Mouse (Mus musculus) erythroblast, embryonic 14.5 days (primary cell): ENCODE data around the gene Erc2. TPM values are rescaled to one million over a fixed set of nuclear protein-coding genes. Genes with fewer than 3 reads are reported as not detected.

Experiments
- H3K27me3 ChIP-seq: 2 replicates; pipeline ENCODE4 v1.6.1; 2012; ENCODE audit warnings: inconsistent platforms; ENCODE audit not compliant: control insufficient read depth
- H3K36me3 ChIP-seq: 2 replicates; pipeline ENCODE4 v1.6.1; 2012; ENCODE audit warnings: mild to moderate bottlenecking, inconsistent platforms; ENCODE audit not compliant: control insufficient read depth
- H3K4me1 ChIP-seq: 2 replicates; pipeline ENCODE4 v1.6.1; 2012; ENCODE audit warnings: inconsistent platforms; ENCODE audit not compliant: control insufficient read depth
- H3K4me3 ChIP-seq: replicated peaks from 2 replicates; pipeline ENCODE3; 2012; ENCODE audit warnings: moderate library complexity, mild to moderate bottlenecking, inconsistent platforms
- H3K9me3 ChIP-seq: 2 replicates; pipeline ENCODE4 v1.6.1; 2012; ENCODE audit warnings: low read length, inconsistent platforms, mixed read lengths; ENCODE audit not compliant: control insufficient read depth
- GATA1 ChIP-seq: IDR thresholded peaks from 2 replicates; pipeline ENCODE4 v1.6.1; 2012; ENCODE audit warnings: low read length, inconsistent platforms, mixed read lengths
- TAL1 ChIP-seq: IDR thresholded peaks from 3 replicates; pipeline ENCODE4 v1.6.1; 2012; ENCODE audit warnings: low read length, inconsistent platforms, mixed read lengths
- polyA plus RNA-seq: library from polyadenylated mRNA; stranded (reverse); fragments of >175 nt; gene quantifications from 2 replicates; pipeline ENCODE4 v1.2.3, GENCODE M21; 2012

Gene Erc2
- polyA plus RNA-seq, 1 experiment = not detected

DNA sequence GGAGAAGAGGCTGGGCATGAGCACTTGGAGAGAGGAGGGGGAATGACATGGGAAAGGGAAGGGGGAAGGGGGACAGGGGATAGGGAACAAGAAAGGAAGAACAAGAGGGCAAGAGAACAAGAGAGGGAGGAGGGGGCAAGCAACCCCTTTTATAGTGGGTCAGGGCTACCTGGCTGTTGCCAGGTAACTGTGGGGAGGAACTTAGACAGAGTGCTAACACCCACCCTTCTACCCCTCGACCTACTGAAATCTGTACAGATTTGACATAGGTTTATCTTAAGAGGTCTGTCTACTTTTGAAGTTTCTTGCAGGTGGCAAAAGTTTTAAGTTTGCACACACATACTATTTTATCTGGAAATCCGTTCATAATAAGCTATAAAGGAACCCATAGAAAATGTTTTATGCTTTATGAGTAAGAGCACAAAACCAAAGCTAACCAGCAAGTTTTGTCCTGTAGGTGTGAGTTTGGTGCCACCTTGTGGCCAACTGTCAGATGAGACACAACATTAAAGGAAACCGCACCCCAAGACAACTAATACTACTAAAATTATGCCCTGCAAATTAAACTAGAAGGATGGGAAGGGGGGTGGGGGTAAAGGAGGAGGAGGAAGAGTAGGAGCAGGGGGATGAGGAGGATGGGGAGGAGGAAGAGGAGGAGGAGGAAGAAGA, 119.2 kb downstream of the Erc2 start:
- Histone ChIP-seq H3K4me3 (no peak overlapping the region), H3K36me3 (no peaks in the 10 kb centered on the region), H3K9me3 (no peaks in the 10 kb centered on the region), H3K27me3 (no peaks in the 10 kb centered on the region), H3K4me1 (no peaks in the 10 kb centered on the region)
- TF ChIP-seq GATA1 (no peak), TAL1 (no peak)

GRCm38 (mm10) chr14:27754340-27754739, 132.1 kb downstream of the Erc2 start:
- H3K36me3 ChIP-seq = no peaks in the 10 kb centered on the region
- no peaks in the 10 kb centered on the region for H3K9me3 ChIP-seq
- no peaks in the 10 kb centered on the region for H3K27me3 ChIP-seq
- H3K4me3 ChIP-seq = no peak overlapping the region
- TF ChIP-seq TAL1 (no peak), GATA1 (no peak)
- H3K4me1 ChIP-seq = no peaks in the 10 kb centered on the region

GRCm38 (mm10) chr14:27756901-27757300, 134.7 kb downstream of the Erc2 start:
- no peaks in the 10 kb centered on the region for H3K9me3 ChIP-seq
- H3K4me3 ChIP-seq = no peak overlapping the region
- TF ChIP-seq GATA1 (no peak), TAL1 (no peak)
- H3K36me3 ChIP-seq = no peaks in the 10 kb centered on the region
- no peaks in the 10 kb centered on the region for H3K4me1 ChIP-seq
- no peaks in the 10 kb centered on the region for H3K27me3 ChIP-seq

GRCm38 (mm10) chr14:27758230-27758629, 136.0 kb downstream of the Erc2 start:
- no peaks in the 10 kb centered on the region for H3K27me3 ChIP-seq
- no peaks in the 10 kb centered on the region for H3K4me1 ChIP-seq
- TF ChIP-seq GATA1 (no peak), TAL1 (no peak)
- no peak overlapping the region for H3K4me3 ChIP-seq
- H3K9me3 ChIP-seq = no peaks in the 10 kb centered on the region
- no peaks in the 10 kb centered on the region for H3K36me3 ChIP-seq

DNA sequence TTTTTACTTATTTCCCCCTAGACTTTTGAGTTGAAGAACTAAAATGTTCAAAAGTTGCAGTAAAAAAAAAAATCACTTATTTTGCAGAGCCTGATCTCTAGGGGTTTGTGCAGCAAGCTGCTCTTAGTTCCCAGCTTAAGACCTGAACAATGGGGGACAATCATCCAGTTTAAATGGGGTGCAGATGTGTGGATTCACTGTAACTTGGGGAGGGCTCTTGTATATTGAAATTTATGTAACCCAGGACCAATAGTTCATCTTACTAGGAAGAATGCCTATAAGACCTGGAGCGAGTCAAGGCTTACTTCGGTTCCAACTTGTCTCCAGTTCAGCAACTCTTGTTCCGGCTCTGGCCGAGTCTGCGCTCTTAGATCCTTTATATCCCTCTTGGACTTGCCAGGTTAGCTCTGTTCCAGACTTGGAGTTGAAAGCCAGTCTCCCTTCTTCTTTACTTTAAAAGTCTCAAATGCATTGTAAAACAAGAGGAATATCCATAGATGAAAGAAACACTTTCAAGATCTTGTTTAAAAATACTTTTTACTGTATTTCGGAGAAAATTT, 136.9 kb downstream of the Erc2 start:
- TF ChIP-seq TAL1 (no peak), GATA1 (no peak)
- no peaks in the 10 kb centered on the region for H3K4me1 ChIP-seq
- no peaks in the 10 kb centered on the region for H3K36me3 ChIP-seq
- H3K27me3 ChIP-seq = no peaks in the 10 kb centered on the region
- H3K4me3 ChIP-seq = no peak overlapping the region
- no peaks in the 10 kb centered on the region for H3K9me3 ChIP-seq

DNA sequence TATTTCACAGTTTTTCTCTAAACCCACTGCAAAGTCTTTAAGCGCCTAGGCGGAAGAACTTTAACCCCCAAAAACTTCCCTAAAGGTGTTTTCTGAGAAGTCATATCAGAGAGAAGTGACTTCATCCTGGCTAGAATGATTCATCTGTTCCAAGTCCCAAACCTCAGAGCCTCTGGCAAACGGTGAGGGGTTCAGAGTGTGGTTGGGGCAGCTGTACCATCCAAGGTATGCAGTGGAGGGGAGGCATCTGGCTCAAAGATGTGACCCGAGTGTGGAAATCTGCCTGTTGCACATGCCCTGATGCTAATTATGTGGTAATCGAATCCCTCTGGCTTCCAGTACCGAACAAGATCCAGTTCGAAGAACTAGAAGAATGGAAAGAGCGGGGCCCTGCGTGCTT, 137.8 kb downstream of the Erc2 start:
- no peak for TF ChIP-seq TAL1
- TF ChIP-seq GATA1 = no peak
- Histone ChIP-seq H3K9me3 (no peaks in the 10 kb centered on the region), H3K36me3 (no peaks in the 10 kb centered on the region), H3K27me3 (no peaks in the 10 kb centered on the region), H3K4me1 (no peaks in the 10 kb centered on the region), H3K4me3 (no peak overlapping the region)

- TF ChIP-seq TAL1 (no peak), GATA1 (no peak)
- Histone ChIP-seq H3K4me1 (peaks cover 2% of the 10 kb centered on the region; the same call in 1 of the 2 replicates), H3K9me3 (no peaks in the 10 kb centered on the region), H3K27me3 (no peaks in the 10 kb centered on the region), H3K36me3 (no peaks in the 10 kb centered on the region), H3K4me3 (no peak overlapping the region)
Observed at GRCm38 (mm10) chr14:27775367-27775766, 153.1 kb downstream of the Erc2 start.

- H3K36me3 ChIP-seq = no peaks in the 10 kb centered on the region
- H3K4me1 ChIP-seq = peaks cover 2% of the 10 kb centered on the region; the same call in 1 of the 2 replicates
- no peaks in the 10 kb centered on the region for H3K27me3 ChIP-seq
- TF ChIP-seq TAL1 = no peak
- no peak for TF ChIP-seq GATA1
- no peaks in the 10 kb centered on the region for H3K9me3 ChIP-seq
- H3K4me3 ChIP-seq = no peak overlapping the region
Observed at GRCm38 (mm10) chr14:27778503-27778902, 156.3 kb downstream of the Erc2 start.

- H3K4me3 ChIP-seq = no peak overlapping the region
- H3K27me3 ChIP-seq = no peaks in the 10 kb centered on the region
- TF ChIP-seq GATA1 (no peak), TAL1 (no peak)
- no peaks in the 10 kb centered on the region for H3K9me3 ChIP-seq
- H3K4me1 ChIP-seq = peaks cover 2% of the 10 kb centered on the region; the same call in 1 of the 2 replicates
- no peaks in the 10 kb centered on the region for H3K36me3 ChIP-seq
Observed at GRCm38 (mm10) chr14:27778982-27779701, 156.9 kb downstream of the Erc2 start.

- TF ChIP-seq GATA1 = no peak
- TF ChIP-seq TAL1 = no peak
- H3K9me3 ChIP-seq = no peaks in the 10 kb centered on the region
- H3K27me3 ChIP-seq = no peaks in the 10 kb centered on the region
- no peak overlapping the region for H3K4me3 ChIP-seq
- H3K4me1 ChIP-seq = peaks cover 2% of the 10 kb centered on the region; the same call in 1 of the 2 replicates
- H3K36me3 ChIP-seq = no peaks in the 10 kb centered on the region
Observed at GRCm38 (mm10) chr14:27781221-27781620, 159.0 kb downstream of the Erc2 start.
